ENCODE assay signal across 9 mouse cellular contexts in the genomic region with DNA sequence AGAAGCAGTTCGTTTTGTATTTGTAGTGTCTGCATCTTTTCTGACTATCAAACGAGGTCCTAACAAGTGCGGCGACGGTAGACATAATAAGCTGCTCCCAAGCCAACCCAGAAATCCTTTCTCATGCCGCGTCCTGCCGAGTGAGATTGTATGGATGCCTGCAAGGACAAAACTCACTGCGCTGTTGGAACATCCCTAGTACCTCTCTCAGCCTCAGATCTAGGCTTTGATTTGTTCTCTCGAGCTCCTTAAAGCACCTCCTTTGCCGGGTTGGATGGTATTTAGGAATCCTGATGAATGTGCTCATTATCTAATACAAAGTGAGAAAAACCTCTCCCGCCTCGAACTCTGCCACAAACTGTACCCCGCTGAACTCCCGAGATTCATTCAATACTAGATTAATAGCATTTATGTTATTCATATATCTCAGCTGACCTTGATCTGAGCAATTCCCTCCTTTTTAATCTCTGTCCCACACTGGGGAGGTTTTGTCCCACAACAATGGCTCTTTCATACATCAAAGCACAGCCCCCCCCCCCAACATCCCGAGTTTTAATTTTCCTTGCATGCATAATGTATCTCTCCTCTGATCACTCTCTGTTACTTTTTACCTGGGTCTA.
DNase-seq lines count a peak whose midpoint lies in the region; ATAC-seq and TF ChIP-seq lines count a peak whose summit lies in the region.
"Had no signal": no experiment of that assay in that cellular context is flagged by ENCODE, and none has a peak within 500 bp of the region (broad histone marks: within the 10 kb centered on the region; RNA-seq: fewer than 3 reads in every experiment).

No protein-coding gene starts in this region.

- ATAC-seq in heart, postnatal 0 days (ENCODE audit: insufficient read depth, low read depth), result no peak
- ATAC-seq in embryonic facial prominence, embryonic 11.5 days (replicated peaks; ENCODE audit: insufficient number of reproducible peaks, low FRiP score, low TSS enrichment, low read depth), result no peak
- no peak; the same call in 1 of the 2 replicates for ATAC-seq in neural tube, embryonic 13.5 days (ENCODE audit: low read depth)

- H3K27me3 ChIP-seq in heart, postnatal 0 days (ENCODE audit: control insufficient read depth, insufficient read depth, low read length), result no peaks in the 10 kb centered on the region
- H3K27me3 ChIP-seq in embryonic facial prominence, embryonic 11.5 days (ENCODE audit: control insufficient read depth, insufficient read depth, low read length), result no peaks in the 10 kb centered on the region
- no peaks in the 10 kb centered on the region for H3K27me3 ChIP-seq in neural tube, embryonic 13.5 days
- H3K27me3 ChIP-seq: CH12.LX had no signal

- no peak overlapping the region for H3K4me3 ChIP-seq in heart, postnatal 0 days (ENCODE audit: low read depth, low read length)
- no peak overlapping the region for H3K4me3 ChIP-seq in embryonic facial prominence, embryonic 11.5 days (ENCODE audit: low read depth, low read length)
- peak overlapping the region; percentile 31 for H3K4me3 ChIP-seq in neural tube, embryonic 13.5 days

- H3K4me1 ChIP-seq in heart, postnatal 0 days (ENCODE audit: control insufficient read depth, insufficient read depth), result peaks cover 12% of the 10 kb centered on the region; the same call in 1 of the 2 replicates
- H3K4me1 ChIP-seq in embryonic facial prominence, embryonic 11.5 days (ENCODE audit: control insufficient read depth, insufficient read depth, low read length), result no peaks in the 10 kb centered on the region
- H3K4me1 ChIP-seq in neural tube, embryonic 13.5 days (replicated peaks), result peaks cover 8% of the 10 kb centered on the region

- 71% methylated on average over 16 of the region's 16 CpGs for WGBS in heart, postnatal 0 days
- 60% methylated on average over 16 of the region's 16 CpGs for WGBS in embryonic facial prominence, embryonic 11.5 days
- 42% methylated on average over 16 of the region's 16 CpGs for WGBS in neural tube, embryonic 13.5 days

- DNase-seq in heart, postnatal 0 days (ENCODE audit: low spot score), result no peak
- DNase-seq in heart, postnatal 25 days (ENCODE audit: low spot score), result no peak
- peak; percentile 22 for DNase-seq in embryonic facial prominence, embryonic 11.5 days (ENCODE audit: low spot score)
- DNase-seq in layer of hippocampus, adult 18-20 months (ENCODE audit: low spot score in 2 of 2), result peak; percentile 53 to 82
- no peak for DNase-seq in gastrocnemius, adult 18-20 months (ENCODE audit: low spot score)
- DNase-seq in urinary bladder, postnatal 14 days (ENCODE audit: low spot score), result no peak
- no peak for DNase-seq in urinary bladder, postnatal 4 days (ENCODE audit: low spot score in 2 of 2)

- no peak for TF ChIP-seq EP300 in heart, postnatal 0 days (IDR thresholded peaks at IDR 0.05; ENCODE audit: low read depth)

- no peaks in the 10 kb centered on the region for H3K9me3 ChIP-seq in heart, postnatal 0 days (replicated peaks; ENCODE audit: control insufficient read depth, low read length)
- H3K9me3 ChIP-seq in embryonic facial prominence, embryonic 11.5 days (replicated peaks; ENCODE audit: control insufficient read depth, low read length), result no peaks in the 10 kb centered on the region
- H3K9me3 ChIP-seq in neural tube, embryonic 13.5 days, result no peaks in the 10 kb centered on the region

- H3K4me2 ChIP-seq in heart, postnatal 0 days (ENCODE audit: low read depth, low read length), result peak overlapping the region; percentile 15; the same call in 1 of the 2 replicates
- 0 out of 2 replicates have a peak overlapping the region, but pooled peaks have one; percentile 7 for H3K4me2 ChIP-seq in embryonic facial prominence, embryonic 11.5 days (ENCODE audit: low read depth, low read length)
- peak overlapping the region; percentile 47 for H3K4me2 ChIP-seq in neural tube, embryonic 13.5 days

- intact Hi-C loops in heart, postnatal 25 days (cut with DNase I), result no loop called here

- no peak overlapping the region for H3K9ac ChIP-seq in heart, postnatal 0 days (replicated peaks; ENCODE audit: low read depth, low read length)
- H3K9ac ChIP-seq in embryonic facial prominence, embryonic 11.5 days (replicated peaks; ENCODE audit: low read length), result no peak overlapping the region
- H3K9ac ChIP-seq in neural tube, embryonic 13.5 days, result peak overlapping the region; percentile 42

- TF ChIP-seq CTCF in heart, postnatal 0 days (IDR thresholded peaks at IDR 0.05; ENCODE audit: low read depth), result no peak

- H3K27ac ChIP-seq in heart, postnatal 0 days (ENCODE audit: low read depth), result no peak overlapping the region
- no peak overlapping the region for H3K27ac ChIP-seq in embryonic facial prominence, embryonic 11.5 days (replicated peaks; ENCODE audit: low read depth, low read length)
- H3K27ac ChIP-seq in neural tube, embryonic 13.5 days (replicated peaks), result 0 out of 2 replicates have a peak overlapping the region, but pooled peaks have one; percentile 13

- no peaks in the 10 kb centered on the region for H3K36me3 ChIP-seq in heart, postnatal 0 days (replicated peaks; ENCODE audit: control insufficient read depth, insufficient read depth, low read length)
- no peaks in the 10 kb centered on the region for H3K36me3 ChIP-seq in embryonic facial prominence, embryonic 11.5 days (replicated peaks; ENCODE audit: control insufficient read depth, insufficient read depth, low read depth, low read length)
- no peaks in the 10 kb centered on the region for H3K36me3 ChIP-seq in neural tube, embryonic 13.5 days

Comparison
In these comparisons a context has a peak if more than half of its experiments do, and no peak if none do; other contexts are left out.
1. DNase-seq: peak in embryonic facial prominence, embryonic 11.5 days (single experiment) and layer of hippocampus, adult 18-20 months (2 of 2); none in heart, postnatal 0 days (single experiment), heart, postnatal 25 days (single experiment), gastrocnemius, adult 18-20 months (single experiment), urinary bladder, postnatal 14 days (single experiment) and urinary bladder, postnatal 4 days (0 of 2).
2. Peak in every context shown above with its lines, with median percentiles within 50 percentile points of each other: H3K4me2 ChIP-seq.